Mouse (Mus musculus) limb, embryonic 15.5 days (tissue): ENCODE measurements around the gene Sirt3. TPM values are rescaled to one million over a fixed set of nuclear protein-coding genes. Genes with fewer than 3 reads are reported as not detected.

Experiments
- ATAC-seq: fragments of 200-750 bp; cut with Nextera tagmentation; 2 replicates; pipeline ENCODE4 v1.8.0; 2017; ENCODE audit warnings: low read depth, moderate TSS enrichment; ENCODE audit not compliant: insufficient number of reproducible peaks, low FRiP score, low TSS enrichment
- H3K27ac ChIP-seq: fragments of 300-500 bp; sonication (generic); 2 replicates; pipeline ENCODE4 v1.5.1; 2015; ENCODE audit warnings: moderate library complexity, mild to moderate bottlenecking, inconsistent platforms
- H3K27me3 ChIP-seq: fragments of 300-500 bp; sonication (generic); 2 replicates; pipeline ENCODE4 v1.6.1; 2015; ENCODE audit warnings: inconsistent platforms
- H3K36me3 ChIP-seq: fragments of 300-500 bp; sonication (generic); 2 replicates; pipeline ENCODE4 v1.6.1; 2015; ENCODE audit warnings: inconsistent platforms
- H3K4me1 ChIP-seq: fragments of 300-500 bp; sonication (generic); 2 replicates; pipeline ENCODE4 v1.6.1; 2015; ENCODE audit warnings: inconsistent platforms
- H3K4me2 ChIP-seq: fragments of 300-500 bp; sonication (generic); 2 replicates; pipeline ENCODE4 v1.6.1; 2015; ENCODE audit warnings: mild to moderate bottlenecking, inconsistent platforms
- H3K4me3 ChIP-seq: fragments of 300-500 bp; sonication (generic); 2 replicates; pipeline ENCODE4 v1.5.1; 2015; ENCODE audit warnings: mild to moderate bottlenecking, inconsistent platforms
- H3K9ac ChIP-seq: fragments of 300-500 bp; sonication (generic); 2 replicates; pipeline ENCODE4 v1.6.1; 2015; ENCODE audit warnings: inconsistent platforms
- H3K9me3 ChIP-seq: fragments of 300-500 bp; sonication (generic); 2 replicates; pipeline ENCODE4 v1.6.1; 2016; ENCODE audit warnings: inconsistent platforms
- WGBS: fragments of 180-500 bp; shearing (Covaris S2); methylation state at CpG from one replicate; pipeline ENCODE4 v1.1.7; 2015; 5-methylcytosine and 5-hydroxymethylcytosine counted together
- polyA plus RNA-seq: library from polyadenylated mRNA; unstranded; fragments of >200 nt; fragmentation: Nextera tagmentation; extraction: Ambion mirVana; gene quantifications from 2 replicates; pipeline ENCODE4 v1.2.1, GENCODE M21; 2015

Gene Sirt3
- polyA plus RNA-seq, result 22.7 and 25.6 TPM in 2 replicates

- H3K4me2 ChIP-seq, result peak within 1 kb of the TSS; percentile 74
- under 1% methylated on average over 59 of the region's 59 CpGs for WGBS
- H3K27ac ChIP-seq, result peak within 1 kb of the TSS; percentile 92
- H3K9ac ChIP-seq, result peak within 1 kb of the TSS; percentile 82
- H3K4me1 ChIP-seq, result peaks cover 15% of the 10 kb centered on the region
- no peaks in the 10 kb centered on the region for H3K9me3 ChIP-seq
- H3K27me3 ChIP-seq, result no peaks in the 10 kb centered on the region
- peak within 1 kb of the TSS; percentile 86 for H3K4me3 ChIP-seq
- ATAC-seq, result peak; percentile 93
- H3K36me3 ChIP-seq, result peaks cover 29% of the 10 kb centered on the region
Observed at GRCm38 (mm10) chr7:140881696-140882468, at the start of gene Sirt3, which contains the start of gene Psmd13. Sirt3 (minus strand) TSS chr7:140882309. Psmd13 (plus strand) TSS chr7:140881968.

- no peak overlapping the region for H3K27ac ChIP-seq
- no peak for ATAC-seq
- H3K9ac ChIP-seq, result no peak overlapping the region
- no peaks in the 10 kb centered on the region for H3K9me3 ChIP-seq
- H3K4me1 ChIP-seq, result peaks cover 12% of the 10 kb centered on the region
- H3K4me3 ChIP-seq, result no peak overlapping the region
- WGBS, result 87% methylated on average over 6 of the region's 6 CpGs
- no peaks in the 10 kb centered on the region for H3K36me3 ChIP-seq
- H3K4me2 ChIP-seq, result no peak overlapping the region
- H3K27me3 ChIP-seq, result peaks cover 34% of the 10 kb centered on the region
Observed at GRCm38 (mm10) chr7:140927181-140927580, 45.1 kb upstream of the Sirt3 start.

GRCm38 (mm10) chr7:140923070-140923775 is 41.1 kb upstream of the Sirt3 start:
- Histone ChIP-seq H3K27ac (no peak overlapping the region), H3K9me3 (no peaks in the 10 kb centered on the region), H3K4me1 (peaks cover 15% of the 10 kb centered on the region), H3K36me3 (no peaks in the 10 kb centered on the region), H3K4me3 (peak overlapping the region; percentile 35), H3K9ac (no peak overlapping the region), H3K4me2 (peak overlapping the region; percentile 72), H3K27me3 (peaks cover 65% of the 10 kb centered on the region)
- ATAC-seq, result no peak
- whole genome bisulfite sequencing, result 23% methylated on average over 30 of the region's 30 CpGs

- H3K27ac ChIP-seq, result no peak overlapping the region
- peaks cover 15% of the 10 kb centered on the region for H3K4me1 ChIP-seq
- H3K9me3 ChIP-seq, result no peaks in the 10 kb centered on the region
- WGBS, result under 1% methylated on average over 49 of the region's 49 CpGs
- H3K4me3 ChIP-seq, result peak overlapping the region; percentile 35
- peak overlapping the region; percentile 72 for H3K4me2 ChIP-seq
- H3K9ac ChIP-seq, result no peak overlapping the region
- H3K27me3 ChIP-seq, result peaks cover 65% of the 10 kb centered on the region
- ATAC-seq, result no peak
- no peaks in the 10 kb centered on the region for H3K36me3 ChIP-seq
Observed at GRCm38 (mm10) chr7:140922398-140923069, 40.4 kb upstream of the Sirt3 start.

- Histone ChIP-seq H3K27ac (no peak overlapping the region), H3K27me3 (peaks cover 65% of the 10 kb centered on the region), H3K4me3 (no peak overlapping the region), H3K4me2 (no peak overlapping the region), H3K36me3 (no peaks in the 10 kb centered on the region), H3K9ac (no peak overlapping the region), H3K9me3 (no peaks in the 10 kb centered on the region), H3K4me1 (peaks cover 15% of the 10 kb centered on the region)
- 27% methylated on average over 22 of the region's 22 CpGs for WGBS
- no peak for ATAC-seq
Observed at GRCm38 (mm10) chr7:140921225-140921975, 39.3 kb upstream of the Sirt3 start.

GRCm38 (mm10) chr7:140920418-140921029 is 38.4 kb upstream of the Sirt3 start, which contains the start of gene Nlrp6:
Nlrp6 (plus strand) TSS chr7:140920902.
- H3K9me3 ChIP-seq, result no peaks in the 10 kb centered on the region
- no peak within 1 kb of the TSS for H3K4me3 ChIP-seq
- no peak within 1 kb of the TSS for H3K4me2 ChIP-seq
- no peak for ATAC-seq
- peaks cover 15% of the 10 kb centered on the region for H3K4me1 ChIP-seq
- H3K9ac ChIP-seq, result no peak within 1 kb of the TSS
- 69% methylated on average over 8 of the region's 8 CpGs for WGBS
- no peak within 1 kb of the TSS for H3K27ac ChIP-seq
- H3K27me3 ChIP-seq, result peaks cover 64% of the 10 kb centered on the region
- H3K36me3 ChIP-seq, result no peaks in the 10 kb centered on the region

- no peak overlapping the region for H3K9ac ChIP-seq
- no peaks in the 10 kb centered on the region for H3K9me3 ChIP-seq
- H3K36me3 ChIP-seq, result no peaks in the 10 kb centered on the region
- no peak overlapping the region for H3K4me3 ChIP-seq
- H3K27ac ChIP-seq, result no peak overlapping the region
- ATAC-seq, result no peak
- peaks cover 58% of the 10 kb centered on the region for H3K27me3 ChIP-seq
- no peak overlapping the region for H3K4me2 ChIP-seq
- H3K4me1 ChIP-seq, result peaks cover 15% of the 10 kb centered on the region
- 69% methylated on average over 4 of the region's 4 CpGs for WGBS
Observed at GRCm38 (mm10) chr7:140919911-140920310, 37.8 kb upstream of the Sirt3 start.

- H3K36me3 ChIP-seq, result no peaks in the 10 kb centered on the region
- H3K27me3 ChIP-seq, result peaks cover under 1% of the 10 kb centered on the region
- no peak overlapping the region for H3K9ac ChIP-seq
- 77% methylated on average over 8 of the region's 8 CpGs for WGBS
- H3K4me1 ChIP-seq, result peaks cover under 1% of the 10 kb centered on the region; the same call in 1 of the 2 replicates
- no peak overlapping the region for H3K27ac ChIP-seq
- H3K4me2 ChIP-seq, result no peak overlapping the region
- ATAC-seq, result no peak
- no peaks in the 10 kb centered on the region for H3K9me3 ChIP-seq
- no peak overlapping the region for H3K4me3 ChIP-seq
Observed at GRCm38 (mm10) chr7:140914031-140914690, 32.1 kb upstream of the Sirt3 start.

GRCm38 (mm10) chr7:140912846-140913482 is 30.9 kb upstream of the Sirt3 start:
- Histone ChIP-seq H3K27ac (no peak overlapping the region), H3K27me3 (no peaks in the 10 kb centered on the region; the same call in 1 of the 2 replicates), H3K4me2 (no peak overlapping the region), H3K4me3 (no peak overlapping the region), H3K9me3 (no peaks in the 10 kb centered on the region), H3K4me1 (peaks cover 10% of the 10 kb centered on the region), H3K36me3 (no peaks in the 10 kb centered on the region), H3K9ac (no peak overlapping the region)
- 55% methylated on average over 5 of the region's 5 CpGs for WGBS
- no peak for ATAC-seq

GRCm38 (mm10) chr7:140912293-140912692 is 30.2 kb upstream of the Sirt3 start:
- Histone ChIP-seq H3K4me1 (peaks cover 10% of the 10 kb centered on the region), H3K4me2 (no peak overlapping the region), H3K4me3 (no peak overlapping the region), H3K36me3 (no peaks in the 10 kb centered on the region), H3K27ac (no peak overlapping the region), H3K9me3 (no peaks in the 10 kb centered on the region), H3K27me3 (no peaks in the 10 kb centered on the region), H3K9ac (no peak overlapping the region)
- no peak for ATAC-seq
- 63% methylated on average over 3 of the region's 3 CpGs for WGBS
